Comparison of ENCODE assay signal across 9 mouse cellular contexts in genomic region chr4:9081701-9082562, GRCm38 (mm10).
DNase-seq lines count a peak whose midpoint lies in the region; ATAC-seq and TF ChIP-seq lines count a peak whose summit lies in the region.
"Had no signal": no experiment of that assay in that cellular context is flagged by ENCODE, and none has a peak within 500 bp of the region (broad histone marks: within the 10 kb centered on the region; RNA-seq: fewer than 3 reads in every experiment).

No protein-coding gene starts in this region.

- H3K9ac ChIP-seq in embryonic facial prominence, embryonic 15.5 days: no peak overlapping the region
- no peak overlapping the region for H3K9ac ChIP-seq in hindbrain, embryonic 13.5 days

- no peaks in the 10 kb centered on the region for H3K9me3 ChIP-seq in heart, embryonic 10.5 days
- no peaks in the 10 kb centered on the region for H3K9me3 ChIP-seq in embryonic facial prominence, embryonic 15.5 days (replicated peaks)
- H3K9me3 ChIP-seq in hindbrain, embryonic 13.5 days: no peaks in the 10 kb centered on the region
- H3K9me3 ChIP-seq in midbrain, embryonic 10.5 days (replicated peaks): no peaks in the 10 kb centered on the region

- H3K27me3 ChIP-seq in heart, embryonic 10.5 days (ENCODE audit: insufficient read depth, poor library complexity, severe bottlenecking): no peaks in the 10 kb centered on the region
- H3K27me3 ChIP-seq in embryonic facial prominence, embryonic 15.5 days: no peaks in the 10 kb centered on the region
- H3K27me3 ChIP-seq in hindbrain, embryonic 13.5 days: no peaks in the 10 kb centered on the region
- H3K27me3 ChIP-seq in midbrain, embryonic 10.5 days (ENCODE audit: low read depth, poor library complexity, severe bottlenecking): no peaks in the 10 kb centered on the region
- H3K27me3 ChIP-seq in kidney, adult 2 months (replicated peaks; ENCODE audit: control insufficient read depth, insufficient read depth, low read length): no peaks in the 10 kb centered on the region
- H3K27me3 ChIP-seq: CH12.LX had no signal

- H3K4me3 ChIP-seq in heart, embryonic 10.5 days: no peak overlapping the region
- H3K4me3 ChIP-seq in embryonic facial prominence, embryonic 15.5 days (replicated peaks): no peak overlapping the region
- H3K4me3 ChIP-seq in hindbrain, embryonic 13.5 days: no peak overlapping the region
- H3K4me3 ChIP-seq in midbrain, embryonic 10.5 days: no peak overlapping the region
- no peak overlapping the region for H3K4me3 ChIP-seq in kidney, adult 2 months (ENCODE audit: insufficient read depth, low read depth, low read length)

- TF ChIP-seq CTCF in kidney, adult 2 months (conservative IDR thresholded peaks at IDR 0.05; ENCODE audit: insufficient read depth, insufficient read length, low read depth, low read length): no peak

- H3K4me2 ChIP-seq in embryonic facial prominence, embryonic 15.5 days (replicated peaks): no peak overlapping the region
- H3K4me2 ChIP-seq in hindbrain, embryonic 13.5 days: peak overlapping the region; percentile 30; the same call in 1 of the 2 replicates

- H3K27ac ChIP-seq in heart, embryonic 10.5 days: peak overlapping the region; percentile 66
- no peak overlapping the region for H3K27ac ChIP-seq in embryonic facial prominence, embryonic 15.5 days (replicated peaks)
- 0 out of 2 replicates have a peak overlapping the region, but pooled peaks have one; percentile 15 for H3K27ac ChIP-seq in hindbrain, embryonic 13.5 days
- H3K27ac ChIP-seq in midbrain, embryonic 10.5 days (replicated peaks): peak overlapping the region; percentile 61
- no peak overlapping the region for H3K27ac ChIP-seq in kidney, adult 2 months (ENCODE audit: insufficient read depth, low read depth, low read length)

- H3K36me3 ChIP-seq in heart, embryonic 10.5 days: no peaks in the 10 kb centered on the region
- no peaks in the 10 kb centered on the region for H3K36me3 ChIP-seq in embryonic facial prominence, embryonic 15.5 days
- H3K36me3 ChIP-seq in hindbrain, embryonic 13.5 days: no peaks in the 10 kb centered on the region
- no peaks in the 10 kb centered on the region for H3K36me3 ChIP-seq in midbrain, embryonic 10.5 days
- no peaks in the 10 kb centered on the region for H3K36me3 ChIP-seq in kidney, adult 2 months (ENCODE audit: control insufficient read depth, insufficient read depth, low read length)

- intact Hi-C loops in heart, postnatal 25 days (cut with DNase I): no loop called here

- DNase-seq in heart, embryonic 10.5 days (ENCODE audit: low spot score): no peak
- DNase-seq in heart, postnatal 25 days (ENCODE audit: low spot score): no peak
- peak; percentile 31 to 35 for DNase-seq in adrenal gland, postnatal 36 days
- peak; percentile 50 for DNase-seq in midbrain, embryonic 10.5 days (ENCODE audit: low spot score)
- no peak for DNase-seq in kidney, adult 2 months
- no peak for DNase-seq in urinary bladder, postnatal 14 days (ENCODE audit: low spot score)

- 45% methylated on average over 14 of the region's 14 CpGs for WGBS in heart, embryonic 10.5 days
- 35% methylated on average over 14 of the region's 14 CpGs for WGBS in embryonic facial prominence, embryonic 15.5 days
- 32% methylated on average over 14 of the region's 14 CpGs for WGBS in hindbrain, embryonic 13.5 days
- WGBS in midbrain, embryonic 10.5 days: 43% methylated on average over 14 of the region's 14 CpGs
- WGBS in kidney, adult 2 months: 39% methylated on average over 14 of the region's 14 CpGs

- H3K4me1 ChIP-seq in heart, embryonic 10.5 days: peaks cover 35% of the 10 kb centered on the region
- H3K4me1 ChIP-seq in embryonic facial prominence, embryonic 15.5 days: peaks cover 13% of the 10 kb centered on the region
- H3K4me1 ChIP-seq in hindbrain, embryonic 13.5 days (replicated peaks): peaks cover 23% of the 10 kb centered on the region
- peaks cover 27% of the 10 kb centered on the region for H3K4me1 ChIP-seq in midbrain, embryonic 10.5 days
- no peaks in the 10 kb centered on the region for H3K4me1 ChIP-seq in kidney, adult 2 months (ENCODE audit: control insufficient read depth, insufficient read depth, low read length)

- peak; percentile 29; the same call in 1 of the 2 replicates for ATAC-seq in embryonic facial prominence, embryonic 15.5 days (ENCODE audit: insufficient number of reproducible peaks, low FRiP score, low TSS enrichment, low read depth)
- ATAC-seq in hindbrain, embryonic 13.5 days (ENCODE audit: low FRiP score): peak; percentile 69

- TF ChIP-seq POLR2A in kidney, adult 2 months (IDR thresholded peaks at IDR 0.05; ENCODE audit: low read depth, low read length): no peak

Comparison
In these comparisons a context has a peak if more than half of its experiments do, and no peak if none do; other contexts are left out.
1. DNase-seq: peak in adrenal gland, postnatal 36 days (2 of 2) and midbrain, embryonic 10.5 days (single experiment); none in heart, embryonic 10.5 days (single experiment), heart, postnatal 25 days (single experiment), kidney, adult 2 months (single experiment) and urinary bladder, postnatal 14 days (single experiment).
2. H3K27ac ChIP-seq: peak in heart, embryonic 10.5 days (single experiment), hindbrain, embryonic 13.5 days (single experiment) and midbrain, embryonic 10.5 days (single experiment); none in embryonic facial prominence, embryonic 15.5 days (single experiment) and kidney, adult 2 months (single experiment).